Mouse (Mus musculus): ENCODE results near the gene Lrrc4b. TPM values are rescaled to one million over a fixed set of nuclear protein-coding genes. Genes with fewer than 3 reads are reported as not detected.

Lrrc4b gene
- total RNA-seq (2021) = 4.3 and 5.8 TPM in 2 replicates
- long read RNA-seq, partial matches to known transcripts = 0 of 4 reads
- long read RNA-seq, other reads (novel, unspliced or antisense) = 4 of 4 reads

DNA sequence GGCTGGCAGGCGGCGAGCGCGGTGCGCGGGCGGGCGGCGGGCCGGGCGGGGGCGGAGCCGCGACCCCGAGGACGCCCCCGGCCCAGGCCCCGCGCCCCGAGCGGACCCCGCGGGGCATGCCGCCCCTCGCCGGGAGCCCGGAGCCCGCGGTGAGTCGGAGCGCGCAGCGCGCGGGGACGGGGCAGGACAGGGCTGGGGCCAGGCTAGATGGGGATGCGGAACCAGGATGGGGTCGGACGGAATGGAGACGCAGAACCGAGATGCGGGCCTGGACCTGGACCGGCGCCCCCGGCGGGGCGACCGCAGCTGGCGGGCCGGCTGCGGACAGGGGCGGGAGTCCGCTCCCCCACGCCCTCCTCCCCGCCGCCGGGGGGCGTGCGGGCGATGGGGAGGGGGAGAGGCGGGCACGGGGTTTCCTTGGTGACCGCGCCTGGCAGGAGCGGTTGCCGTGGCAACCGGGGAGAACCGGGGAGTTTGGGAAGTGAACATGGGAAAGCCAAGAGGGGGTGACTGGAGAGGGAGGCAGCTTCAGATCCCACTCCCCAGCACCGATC, at the start of gene Lrrc4b:
Lrrc4b (plus strand) TSS at position 51 of the 554 bp plus-strand sequence.
- DNase-seq = no peak

DNA sequence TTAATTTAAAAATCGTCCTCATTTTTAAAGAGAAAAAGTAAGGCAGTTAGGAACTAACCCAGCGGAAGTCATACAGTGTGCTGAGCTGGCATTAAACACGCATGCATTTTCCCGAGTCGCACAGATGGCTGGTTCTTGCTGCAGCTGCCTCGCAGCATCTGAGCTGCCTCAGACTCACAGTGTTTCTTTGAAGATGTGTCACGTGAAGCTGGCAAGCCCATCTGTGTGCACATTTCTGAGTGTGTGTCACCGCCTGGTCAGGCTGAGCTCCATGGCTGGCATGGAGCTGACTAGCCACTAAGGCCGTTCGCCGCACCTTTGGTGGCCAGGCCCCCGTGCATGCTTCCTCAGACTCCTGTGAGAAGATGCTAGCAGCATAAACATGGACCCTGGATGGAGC, 46.3 kb upstream of the Lrrc4b start:
- no peak for DNase-seq

DNA sequence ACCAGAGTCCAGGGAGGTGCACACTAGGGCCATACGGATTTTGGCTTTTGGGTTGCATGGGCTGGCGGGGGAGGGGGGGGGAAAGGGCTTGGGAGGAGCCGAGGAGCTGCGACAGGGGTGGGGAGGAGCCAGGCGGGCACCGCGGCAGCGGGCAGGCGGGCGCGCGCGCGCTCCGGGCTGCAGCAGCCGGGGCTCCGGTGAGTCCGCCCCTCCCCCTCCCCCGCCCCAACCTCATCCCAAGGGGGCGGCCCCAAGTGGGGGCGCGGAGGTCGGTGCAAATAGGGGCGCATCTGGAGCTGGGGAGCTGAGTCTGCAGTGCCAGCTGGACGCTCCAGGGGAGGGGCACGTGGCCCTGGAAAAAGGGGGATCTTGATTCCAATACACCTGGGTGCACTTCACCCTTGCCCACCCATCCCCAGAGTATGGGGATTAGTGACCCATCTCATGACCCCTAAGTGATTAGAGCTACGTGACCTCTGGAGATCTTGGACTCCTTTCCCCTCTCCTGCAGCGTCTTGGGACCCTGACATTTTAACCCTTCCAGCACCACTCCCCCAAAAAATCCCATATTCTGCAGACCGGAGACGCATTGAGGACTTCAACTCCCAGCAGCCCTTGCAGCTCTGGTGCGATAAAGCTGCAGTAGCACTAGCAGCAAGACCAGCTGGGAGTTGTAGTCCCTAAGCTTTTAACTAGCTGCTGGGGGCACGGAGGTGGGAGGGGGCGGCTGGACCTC, 44.7 kb upstream of the Lrrc4b start, which contains the start of gene Syt3:
Syt3 (plus strand) TSS at position 123 of the 736 bp plus-strand sequence.
- DNase-seq = peak; percentile 69

- DNase-seq = no peak
Measured at GRCm38 (mm10) chr7:44384716-44385059, 44.1 kb upstream of the Lrrc4b start.

DNA sequence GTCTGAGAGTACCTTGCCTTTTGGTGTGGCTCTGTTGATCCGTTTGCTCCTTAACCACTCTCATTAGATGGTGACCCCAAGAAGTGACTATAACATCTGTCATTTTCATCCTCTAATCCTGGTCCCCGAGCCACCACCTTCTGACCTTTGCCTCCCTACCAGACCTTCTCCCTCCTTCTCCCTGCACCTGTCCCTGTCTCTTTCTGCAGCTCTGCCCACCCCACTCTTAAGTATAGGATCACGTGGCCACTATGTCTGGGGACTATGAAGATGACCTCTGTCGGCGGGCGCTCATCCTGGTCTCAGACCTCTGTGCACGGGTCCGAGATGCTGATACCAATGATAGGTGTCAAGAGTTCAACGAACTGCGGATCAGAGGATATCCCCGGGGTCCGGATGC, 43.1 kb upstream of the Lrrc4b start, which contains the start of gene 1700008O03Rik:
1700008O03Rik (minus strand) TSS at position 101 of the 400 bp plus-strand sequence.
- DNase-seq = no peak

- DNase-seq = peak; percentile 36
Measured at GRCm38 (mm10) chr7:44391831-44392230, 37.0 kb upstream of the Lrrc4b start.

DNA sequence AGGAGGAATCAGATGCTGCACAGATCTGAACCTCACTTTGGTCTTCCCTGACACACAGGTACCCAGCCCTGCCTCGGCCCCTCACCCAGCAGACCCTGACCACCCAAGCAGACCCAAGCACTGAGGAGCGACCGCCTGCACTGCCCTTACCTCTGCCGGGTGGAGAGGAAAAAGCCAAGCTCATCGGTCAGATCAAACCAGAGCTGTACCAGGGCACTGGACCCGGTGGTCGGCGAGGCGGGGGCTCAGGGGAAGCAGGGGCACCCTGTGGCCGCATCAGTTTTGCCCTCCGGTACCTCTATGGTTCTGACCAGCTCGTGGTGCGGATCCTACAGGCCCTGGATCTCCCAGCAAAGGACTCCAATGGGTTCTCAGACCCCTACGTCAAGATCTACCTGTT, 36.5 kb upstream of the Lrrc4b start:
- no peak for DNase-seq

DNA sequence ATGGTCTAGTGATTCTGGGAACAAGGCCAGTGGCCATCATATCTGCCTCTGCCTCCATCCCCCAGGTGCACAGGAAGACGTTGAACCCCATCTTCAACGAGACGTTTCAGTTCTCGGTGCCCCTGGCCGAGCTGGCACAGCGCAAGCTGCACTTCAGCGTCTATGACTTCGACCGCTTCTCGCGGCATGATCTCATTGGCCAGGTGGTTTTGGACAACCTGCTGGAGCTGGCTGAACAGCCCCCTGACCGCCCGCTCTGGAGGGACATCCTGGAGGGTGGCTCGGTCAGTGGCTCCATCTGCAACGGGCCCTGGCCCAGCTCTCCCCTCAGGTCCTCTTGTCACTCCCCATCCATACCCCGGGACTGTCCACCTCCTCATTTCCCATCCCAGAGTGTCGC, 35.5 kb upstream of the Lrrc4b start:
- no peak for DNase-seq

DNA sequence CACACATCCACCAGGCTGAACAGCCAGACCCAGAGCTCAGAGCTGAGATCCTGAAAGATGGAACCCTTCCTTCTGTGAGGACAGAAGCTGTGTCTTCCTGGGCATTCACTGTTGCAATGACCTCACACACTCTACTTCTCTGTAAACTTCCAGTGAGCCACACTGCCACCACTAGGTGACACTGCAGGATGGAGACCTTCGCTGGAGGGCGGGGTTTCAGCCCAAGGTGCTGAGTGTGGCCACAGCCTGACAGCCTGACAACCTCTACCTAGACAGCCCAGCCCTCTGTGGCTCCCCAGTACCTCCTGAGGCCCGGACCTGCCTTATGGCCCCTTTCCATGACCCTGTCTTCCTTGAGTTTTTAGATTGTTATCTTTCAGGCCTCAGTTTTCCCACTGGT, 30.2 kb upstream of the Lrrc4b start:
- peak; percentile 37 for DNase-seq

DNA sequence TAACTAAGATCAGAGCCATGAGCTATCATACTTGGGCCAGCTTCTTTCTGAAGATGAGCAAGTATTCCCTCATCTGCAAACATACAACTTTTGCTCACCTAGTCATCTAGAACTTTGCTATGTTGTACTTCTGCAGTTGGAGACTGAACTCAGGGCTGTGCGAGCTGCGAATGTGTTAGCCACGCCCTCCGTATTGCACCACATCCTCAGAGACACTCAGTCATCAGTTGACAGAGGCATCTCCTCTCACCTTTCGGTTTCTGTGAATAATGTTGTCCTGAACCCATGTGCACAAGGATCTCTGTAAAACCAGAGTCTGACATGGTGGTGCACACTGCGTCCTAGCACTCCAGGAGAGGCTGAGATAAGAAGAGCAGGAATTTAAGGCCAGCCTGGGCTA, 27.1 kb upstream of the Lrrc4b start:
- DNase-seq = no peak

DNA sequence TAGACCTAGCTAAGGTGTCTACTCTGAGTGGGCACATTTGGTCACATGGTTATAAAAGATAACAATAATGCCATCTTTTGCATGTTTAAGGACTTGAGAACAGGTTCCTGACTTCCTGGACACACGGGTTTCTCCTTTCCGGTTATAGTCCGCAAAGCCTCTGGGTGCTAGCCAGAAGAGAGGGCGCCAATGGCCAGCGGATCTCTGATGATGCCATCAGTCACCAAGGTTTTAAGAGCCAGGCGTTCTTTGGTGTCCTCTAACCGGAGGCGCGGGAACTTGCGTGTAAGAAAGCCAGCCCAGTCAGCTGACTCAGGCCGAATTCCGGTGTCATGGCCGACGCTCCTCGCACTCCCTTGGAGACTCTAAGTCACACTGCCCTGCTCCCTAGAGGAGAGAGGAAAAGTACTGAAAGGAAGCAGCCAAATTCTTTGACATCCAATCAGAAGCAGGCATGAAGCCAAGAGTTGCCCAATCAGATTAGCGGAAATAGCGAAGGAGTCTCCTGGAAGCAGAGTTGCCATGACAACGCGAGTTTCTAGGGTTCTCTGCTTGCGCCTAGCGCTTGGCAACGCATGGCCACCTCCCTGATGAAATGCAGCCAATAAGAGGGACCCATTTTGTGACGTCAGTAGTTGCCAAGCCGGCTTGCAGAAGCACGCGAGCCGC, 23.3 kb upstream of the Lrrc4b start:
- DNase-seq = peak; percentile 81

GRCm38 (mm10) chr7:44406015-44406355, 22.8 kb upstream of the Lrrc4b start:
- DNase-seq = no peak

DNA sequence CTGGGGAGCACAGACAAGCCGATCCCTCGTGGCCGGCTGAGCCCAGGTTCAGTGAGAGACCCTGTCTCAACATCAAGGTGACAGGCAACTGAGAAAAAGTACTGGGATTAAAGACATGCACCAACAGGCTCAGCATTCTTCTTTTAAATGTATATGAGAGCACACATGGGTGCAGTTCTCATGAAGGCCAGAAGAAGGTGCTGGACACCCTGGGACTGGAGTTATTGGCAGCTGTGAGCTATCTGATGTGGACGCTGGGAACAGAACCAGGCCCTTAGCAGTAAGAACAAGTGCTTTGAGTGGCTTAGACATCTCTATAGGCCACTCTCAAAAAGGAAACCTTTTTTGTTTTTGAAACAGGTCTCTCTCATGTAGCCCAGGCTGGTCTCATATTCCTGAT, 17.7 kb upstream of the Lrrc4b start:
- no peak for DNase-seq

GRCm38 (mm10) chr7:44413307-44413706, 15.5 kb upstream of the Lrrc4b start:
- no peak for DNase-seq

GRCm38 (mm10) chr7:44427666-44428065, 1.2 kb upstream of the Lrrc4b start:
- no peak for DNase-seq

GRCm38 (mm10) chr7:44428171-44428950, 457 bp upstream of the Lrrc4b start:
- no peak for DNase-seq

DNA sequence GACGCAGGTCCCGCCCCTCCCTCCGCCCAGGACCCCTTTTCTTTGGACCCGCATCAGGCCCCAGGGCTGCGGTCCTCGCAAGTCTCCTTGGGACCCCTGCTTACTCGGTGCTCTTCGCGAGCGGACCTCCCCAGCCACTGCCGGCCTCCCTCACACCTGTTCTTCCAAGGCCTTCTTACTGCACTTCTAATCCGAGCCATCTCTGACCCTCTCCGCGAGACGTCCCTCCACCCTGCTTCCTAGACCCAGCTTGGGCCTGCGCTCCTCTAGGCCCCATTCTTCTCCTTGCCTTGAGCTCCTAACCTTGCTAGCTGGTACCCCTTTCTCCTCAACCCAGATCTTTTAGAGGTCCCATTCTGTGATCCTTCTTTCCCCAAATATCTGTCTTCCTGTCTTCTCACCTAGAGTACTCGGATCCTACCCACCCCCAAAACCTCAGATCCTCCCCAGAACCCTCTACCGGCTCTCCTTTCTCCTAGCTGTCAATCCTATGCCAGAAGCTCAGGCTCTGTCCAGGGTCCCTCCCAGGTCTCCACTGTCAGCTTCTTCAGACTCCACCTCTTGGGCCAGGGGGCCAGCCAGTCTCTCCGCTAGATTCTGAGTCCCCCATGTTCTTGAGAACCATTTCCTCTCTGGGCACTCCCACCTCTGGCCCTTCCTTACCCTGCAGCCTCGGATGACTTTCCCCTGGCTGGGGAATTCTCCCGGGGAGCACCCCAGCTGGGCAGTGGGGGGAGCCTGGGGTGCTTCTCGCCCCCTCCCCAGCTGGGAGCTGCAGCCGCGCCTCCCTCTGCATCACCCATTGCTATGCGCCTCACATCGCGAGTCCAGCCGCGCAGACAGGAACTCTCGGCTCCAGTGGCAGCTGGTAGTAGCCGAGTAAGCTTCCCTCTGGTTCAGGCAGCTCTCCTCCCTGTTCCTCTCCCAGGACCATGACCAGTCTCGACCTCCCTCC, 993 bp downstream of the Lrrc4b start:
- DNase-seq = no peak

GRCm38 (mm10) chr7:44432550-44432949, 3.7 kb downstream of the Lrrc4b start:
- DNase-seq = no peak

DNA sequence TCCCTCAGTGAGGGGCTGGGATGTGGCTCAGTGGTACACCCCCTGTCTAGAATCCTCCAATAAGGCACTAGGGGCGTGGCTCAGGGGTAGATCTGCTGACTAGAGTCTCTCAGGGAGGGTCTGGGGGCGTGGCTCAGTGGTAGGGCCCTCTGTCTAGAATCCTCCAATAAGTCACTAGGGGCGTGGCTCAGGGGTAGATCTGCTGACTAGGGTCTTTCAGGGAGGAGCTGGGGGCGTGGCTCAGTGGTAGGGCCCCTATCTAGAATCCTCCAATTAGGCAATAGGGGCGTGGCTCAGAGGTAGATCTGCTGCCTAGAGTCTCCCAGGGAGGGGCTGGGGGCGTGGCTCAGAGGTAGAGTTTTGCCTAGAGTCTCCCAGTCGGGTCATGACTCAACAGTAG, 4.6 kb downstream of the Lrrc4b start:
- no peak for DNase-seq

DNA sequence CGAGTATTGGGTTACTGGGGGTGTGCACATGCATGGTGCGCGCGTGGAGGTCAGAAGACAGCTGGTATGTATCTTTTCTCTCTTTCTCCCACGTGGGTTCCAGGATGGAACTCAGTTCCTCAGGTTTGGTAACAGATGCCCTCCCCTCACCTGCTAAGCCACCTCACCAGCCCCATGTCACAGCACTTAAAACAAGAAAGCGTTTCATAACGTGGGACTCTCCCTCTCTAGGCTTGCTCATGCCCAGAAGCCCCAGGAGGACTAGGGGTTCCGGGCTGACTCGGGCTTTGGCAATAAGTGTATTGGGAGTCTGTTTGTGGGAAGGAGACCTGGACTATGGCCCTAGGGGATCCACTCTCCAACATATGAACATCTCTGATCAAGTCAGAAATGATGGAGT, 5.3 kb downstream of the Lrrc4b start:
- DNase-seq = no peak

GRCm38 (mm10) chr7:44435796-44436195, 7.0 kb downstream of the Lrrc4b start:
- DNase-seq = no peak

GRCm38 (mm10) chr7:44436267-44436666, 7.4 kb downstream of the Lrrc4b start:
- DNase-seq = no peak

Measured in adrenal gland, postnatal 25 days (tissue).